In the genomic region with DNA sequence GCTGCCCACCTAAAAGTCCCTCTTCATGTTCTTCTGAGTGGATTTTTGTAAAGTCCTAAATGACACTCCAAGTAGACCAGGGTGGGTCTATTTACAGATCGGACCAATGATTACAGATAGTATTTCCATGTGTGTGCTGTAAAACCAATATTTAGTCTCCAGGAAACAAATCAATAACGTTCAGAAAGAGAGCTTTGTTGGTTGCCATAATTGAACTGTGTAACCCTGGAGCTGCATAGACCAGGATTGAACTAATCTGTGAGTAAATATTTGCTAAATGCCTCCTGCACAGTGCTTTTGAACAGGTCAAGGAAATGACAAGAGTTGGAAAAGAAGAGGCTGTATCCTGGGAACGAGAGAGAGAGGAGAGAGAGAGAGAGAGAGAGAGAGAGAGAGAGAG, we compare ENCODE assay signal across 27 mouse cellular contexts. TPM values are rescaled to one million over a fixed set of nuclear protein-coding genes. Genes with fewer than 3 reads are reported as not detected.
DNase-seq lines count a peak whose midpoint lies in the region; ATAC-seq and TF ChIP-seq lines count a peak whose summit lies in the region.
"Had no signal": no experiment of that assay in that cellular context is flagged by ENCODE, and none has a peak within 500 bp of the region (broad histone marks: within the 10 kb centered on the region; RNA-seq: fewer than 3 reads in every experiment).

No protein-coding gene starts in this region.

- H3K27ac ChIP-seq in midbrain, embryonic 11.5 days (ENCODE audit: low read depth, low read length): no peak overlapping the region
- H3K27ac ChIP-seq in midbrain, embryonic 14.5 days (replicated peaks; ENCODE audit: low read depth, low read length): no peak overlapping the region
- H3K27ac ChIP-seq in liver, embryonic 16.5 days (ENCODE audit: low read length): no peak overlapping the region
- H3K27ac ChIP-seq in stomach, embryonic 16.5 days (ENCODE audit: low read length): peak overlapping the region; percentile 25; the same call in 1 of the 2 replicates
- no peak overlapping the region for H3K27ac ChIP-seq in thymus, adult 2 months (ENCODE audit: control insufficient read depth, insufficient read depth, low read length)
- H3K27ac ChIP-seq: forebrain, embryonic 13.5 days; heart, embryonic 10.5 days; heart, embryonic 15.5 days; midbrain, embryonic 10.5 days; neural tube, embryonic 12.5 days had no signal

- TF ChIP-seq CTCF in thymus, adult 2 months (IDR thresholded peaks at IDR 0.05; ENCODE audit: borderline replicate concordance, control insufficient read depth, extremely low read depth, insufficient read depth, low read length, poor library complexity): no peak

- peaks cover 3% of the 10 kb centered on the region; the same call in 1 of the 2 replicates for H3K4me1 ChIP-seq in midbrain, embryonic 11.5 days (ENCODE audit: control insufficient read depth, insufficient read depth, low read length)
- no peaks in the 10 kb centered on the region for H3K4me1 ChIP-seq in midbrain, embryonic 14.5 days (ENCODE audit: control insufficient read depth, insufficient read depth, low read length)
- peaks cover 5% of the 10 kb centered on the region for H3K4me1 ChIP-seq in liver, embryonic 16.5 days (ENCODE audit: control insufficient read depth, low read depth, low read length)
- H3K4me1 ChIP-seq in stomach, embryonic 16.5 days (ENCODE audit: control insufficient read depth, insufficient read depth, low read length): no peaks in the 10 kb centered on the region
- H3K4me1 ChIP-seq in thymus, adult 2 months (replicated peaks; ENCODE audit: control insufficient read depth, insufficient read depth, low read length): no peaks in the 10 kb centered on the region; the same call in 1 of the 2 replicates
- H3K4me1 ChIP-seq: forebrain, embryonic 13.5 days; heart, embryonic 10.5 days; heart, embryonic 15.5 days; neural tube, embryonic 12.5 days had no signal

- H3K27me3 ChIP-seq in midbrain, embryonic 11.5 days (ENCODE audit: control insufficient read depth, insufficient read depth, low read length): no peaks in the 10 kb centered on the region
- no peaks in the 10 kb centered on the region for H3K27me3 ChIP-seq in midbrain, embryonic 14.5 days (ENCODE audit: control insufficient read depth, insufficient read depth, low read length)
- H3K27me3 ChIP-seq in liver, embryonic 16.5 days (ENCODE audit: control insufficient read depth, insufficient read depth, low read depth, low read length): no peaks in the 10 kb centered on the region
- H3K27me3 ChIP-seq in stomach, embryonic 16.5 days (ENCODE audit: control insufficient read depth, insufficient read depth, low read length): no peaks in the 10 kb centered on the region
- no peaks in the 10 kb centered on the region for H3K27me3 ChIP-seq in thymus, adult 2 months (ENCODE audit: control insufficient read depth, insufficient read depth, low read length)
- H3K27me3 ChIP-seq: forebrain, embryonic 13.5 days; heart, embryonic 15.5 days; neural tube, embryonic 12.5 days had no signal

- H3K4me3 ChIP-seq in midbrain, embryonic 11.5 days (ENCODE audit: low read depth, low read length): no peak overlapping the region
- no peak overlapping the region for H3K4me3 ChIP-seq in midbrain, embryonic 14.5 days (replicated peaks; ENCODE audit: low read depth, low read length)
- H3K4me3 ChIP-seq in liver, embryonic 16.5 days (ENCODE audit: low read depth, low read length): no peak overlapping the region
- no peak overlapping the region for H3K4me3 ChIP-seq in stomach, embryonic 16.5 days (replicated peaks; ENCODE audit: low read length)
- H3K4me3 ChIP-seq in thymus, adult 2 months (ENCODE audit: control insufficient read depth, insufficient read depth, low read length): no peak overlapping the region
- H3K4me3 ChIP-seq: forebrain, embryonic 13.5 days; heart, embryonic 10.5 days; heart, embryonic 15.5 days; midbrain, embryonic 10.5 days; myocyte; neural tube, embryonic 12.5 days had no signal

- WGBS in midbrain, embryonic 11.5 days: 53% methylated on average over 3 of the region's 3 CpGs
- 62% methylated on average over 3 of the region's 3 CpGs for WGBS in midbrain, embryonic 14.5 days
- 42% methylated on average over 3 of the region's 3 CpGs for WGBS in liver, embryonic 16.5 days (ENCODE audit: insufficient replicate concordance)
- 38% methylated on average over 3 of the region's 3 CpGs for WGBS in stomach, embryonic 16.5 days
- WGBS in thymus, adult 2 months: 93% methylated on average over 3 of the region's 3 CpGs

- intact Hi-C loops in gastrocnemius, postnatal 14 days (cut with DNase I; ENCODE audit: low total_unique reads): no loop called here

- H3K9me3 ChIP-seq in midbrain, embryonic 11.5 days (ENCODE audit: control insufficient read depth, low read length): no peaks in the 10 kb centered on the region
- no peaks in the 10 kb centered on the region for H3K9me3 ChIP-seq in midbrain, embryonic 14.5 days (ENCODE audit: control insufficient read depth, low read length)
- H3K9me3 ChIP-seq in liver, embryonic 16.5 days (replicated peaks; ENCODE audit: control insufficient read depth, low read length): no peaks in the 10 kb centered on the region
- no peaks in the 10 kb centered on the region for H3K9me3 ChIP-seq in stomach, embryonic 16.5 days (replicated peaks; ENCODE audit: control insufficient read depth, low read length)
- H3K9me3 ChIP-seq: forebrain, embryonic 13.5 days; heart, embryonic 10.5 days; heart, embryonic 15.5 days; midbrain, embryonic 10.5 days; neural tube, embryonic 12.5 days had no signal

- peak; percentile 33; the same call in 1 of the 2 replicates for ATAC-seq in midbrain, embryonic 11.5 days (ENCODE audit: low FRiP score)
- ATAC-seq in midbrain, embryonic 14.5 days (ENCODE audit: low FRiP score, low TSS enrichment): no peak
- peak; percentile 74 for ATAC-seq in liver, embryonic 16.5 days (ENCODE audit: low read depth)
- peak; percentile 87; the same call in 1 of the 2 replicates for ATAC-seq in stomach, embryonic 16.5 days (ENCODE audit: insufficient read depth, low FRiP score)
- ATAC-seq: CD4-positive, CD25-positive, alpha-beta regulatory T cell, adult 4 months; forebrain, embryonic 13.5 days; hindbrain, embryonic 16.5 days had no signal

- H3K36me3 ChIP-seq in midbrain, embryonic 11.5 days (ENCODE audit: control insufficient read depth, insufficient read depth, low read length): no peaks in the 10 kb centered on the region
- H3K36me3 ChIP-seq in midbrain, embryonic 14.5 days (ENCODE audit: control insufficient read depth, insufficient read depth, low read length): no peaks in the 10 kb centered on the region
- peaks cover 7% of the 10 kb centered on the region for H3K36me3 ChIP-seq in liver, embryonic 16.5 days (ENCODE audit: control insufficient read depth, insufficient read depth)
- H3K36me3 ChIP-seq in stomach, embryonic 16.5 days (ENCODE audit: control insufficient read depth, insufficient read depth, low read length): no peaks in the 10 kb centered on the region
- H3K36me3 ChIP-seq in thymus, adult 2 months (ENCODE audit: control insufficient read depth, insufficient read depth, low read length): no peaks in the 10 kb centered on the region
- H3K36me3 ChIP-seq: heart, embryonic 10.5 days; heart, embryonic 15.5 days; midbrain, embryonic 10.5 days; neural tube, embryonic 12.5 days had no signal

- no peak overlapping the region for H3K4me2 ChIP-seq in midbrain, embryonic 11.5 days
- no peak overlapping the region for H3K4me2 ChIP-seq in midbrain, embryonic 14.5 days (ENCODE audit: low read length)
- peak overlapping the region; percentile 35; the same call in 1 of the 2 replicates for H3K4me2 ChIP-seq in liver, embryonic 16.5 days (ENCODE audit: low read depth, low read length)
- no peak overlapping the region for H3K4me2 ChIP-seq in stomach, embryonic 16.5 days (ENCODE audit: low read depth, low read length)
- H3K4me2 ChIP-seq: forebrain, embryonic 13.5 days; heart, embryonic 15.5 days; lung, embryonic 14.5 days; neural tube, embryonic 12.5 days had no signal

- no peak overlapping the region for H3K9ac ChIP-seq in midbrain, embryonic 11.5 days (ENCODE audit: low read length)
- H3K9ac ChIP-seq in midbrain, embryonic 14.5 days (replicated peaks; ENCODE audit: low read length): no peak overlapping the region
- H3K9ac ChIP-seq in liver, embryonic 16.5 days (ENCODE audit: low read depth, low read length): no peak overlapping the region
- no peak overlapping the region for H3K9ac ChIP-seq in stomach, embryonic 16.5 days (ENCODE audit: low read length)
- H3K9ac ChIP-seq: forebrain, embryonic 13.5 days; heart, embryonic 15.5 days; lung, embryonic 14.5 days; neural tube, embryonic 12.5 days had no signal

- no peak for DNase-seq in midbrain, embryonic 11.5 days (ENCODE audit: low spot score, missing footprints)
- DNase-seq in midbrain, embryonic 14.5 days: no peak
- no peak for DNase-seq in thymus, adult 2 months
- no peak for DNase-seq in layer of hippocampus, adult 9-10 months (ENCODE audit: low spot score)
- DNase-seq in gastrocnemius, postnatal 14 days: no peak
- DNase-seq: adrenal gland, adult 8-10 months; cerebellum, adult 2 months; cerebellum, postnatal 14 days; gastrocnemius, postnatal 25 days; kidney, adult 18-20 months; kidney, postnatal 4 days; layer of hippocampus, postnatal 36 days; left cerebral cortex, postnatal 4 days; lung, embryonic 14.5 days; lung, postnatal 14 days; right cerebral cortex, adult 18-20 months; thymus, postnatal 25 days had no signal

- TF ChIP-seq POLR2A in thymus, adult 2 months (IDR thresholded peaks at IDR 0.05; ENCODE audit: control insufficient read depth, extremely low read depth, insufficient read depth, low read length, poor library complexity): no peak

RNA-seq across cellular contexts. Expression of gene Tm9sf3, which starts 11.8 kb away (rescaled TPM):
- 137 and 149 TPM in 2 replicates for polyA plus RNA-seq in midbrain, embryonic 11.5 days (2014; fragmentation: Nextera tagmentation; extraction: Ambion mirVana)
- polyA plus RNA-seq in midbrain, embryonic 14.5 days (2014; fragmentation: Nextera tagmentation; extraction: Ambion mirVana): 74.4 and 112 TPM in 2 replicates
- polyA plus RNA-seq in liver, embryonic 16.5 days (2015; fragmentation: Nextera tagmentation; extraction: Ambion mirVana): 49.2 and 50.4 TPM in 2 replicates
- 136 and 151 TPM in 2 replicates for polyA plus RNA-seq in stomach, embryonic 16.5 days (2015; fragmentation: Nextera tagmentation; extraction: Ambion mirVana)
- 56.9 and 59.7 TPM in 2 replicates for polyA plus RNA-seq in thymus, adult 2 months (2012; rRNA removed)
- 10 to 100 TPM; 73.7 to 78.2 TPM for total RNA-seq in gastrocnemius, postnatal 14 days (2021)
